Mouse (Mus musculus): Measurements from ENCODE around the gene Kcnk1.

Gene Kcnk1

GRCm38 (mm10) chr8:125997550-125997949, 2.6 kb downstream of the Kcnk1 start:
- no peak for DNase-seq

- no peak for DNase-seq
Observed at GRCm38 (mm10) chr8:125999842-126000395, 4.9 kb downstream of the Kcnk1 start.

DNA sequence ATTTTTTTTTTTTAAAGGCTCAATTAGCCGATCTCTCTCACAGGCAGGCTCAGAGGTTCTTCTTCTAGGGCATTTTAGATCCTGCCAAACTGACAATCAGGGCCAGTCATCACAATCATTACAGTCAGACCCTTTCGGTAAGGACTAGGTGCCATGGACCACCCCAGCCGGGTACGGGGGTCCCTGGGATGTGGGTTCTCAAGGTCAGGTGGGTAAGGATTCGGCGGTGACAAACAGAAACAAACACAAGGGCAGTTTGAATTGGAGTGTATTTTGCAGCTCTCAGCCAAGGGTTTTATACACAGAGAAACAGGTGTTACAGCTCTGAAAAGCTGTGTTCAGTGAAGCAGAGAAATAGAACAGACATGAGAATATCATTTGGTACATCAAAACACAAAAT, 8.6 kb downstream of the Kcnk1 start:
- no peak for DNase-seq

GRCm38 (mm10) chr8:126004953-126005352, 10.0 kb downstream of the Kcnk1 start:
- no peak for DNase-seq

- no peak for DNase-seq
Observed at GRCm38 (mm10) chr8:126006310-126006990, 11.5 kb downstream of the Kcnk1 start.

GRCm38 (mm10) chr8:126007538-126008330, 12.8 kb downstream of the Kcnk1 start:
- no peak for DNase-seq

GRCm38 (mm10) chr8:126008945-126009344, 14.0 kb downstream of the Kcnk1 start:
- no peak for DNase-seq

DNA sequence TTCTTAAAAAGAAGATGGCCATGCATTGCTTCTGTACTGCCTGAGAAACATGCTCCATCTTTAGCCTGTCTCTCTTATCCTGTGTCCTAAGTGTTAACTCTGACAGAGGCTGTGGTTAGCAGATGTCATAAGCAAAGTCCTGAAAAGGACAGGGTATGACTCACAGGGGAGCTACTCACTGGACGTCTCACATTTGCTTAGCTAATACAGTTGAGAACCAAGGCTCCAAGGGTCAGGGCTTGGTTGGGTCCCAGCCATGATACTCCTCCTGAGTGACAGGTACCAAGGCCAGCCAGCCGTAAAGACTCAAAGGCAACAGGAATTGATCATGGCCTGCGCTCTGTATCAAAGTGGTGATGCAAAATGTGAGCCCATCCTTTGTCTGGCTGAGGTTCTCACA, 15.9 kb downstream of the Kcnk1 start:
- no peak for DNase-seq

- no peak for DNase-seq
Observed at GRCm38 (mm10) chr8:126012334-126012733, 17.4 kb downstream of the Kcnk1 start.

- DNase-seq = no peak
Observed at GRCm38 (mm10) chr8:126013646-126014045, 18.7 kb downstream of the Kcnk1 start.

DNA sequence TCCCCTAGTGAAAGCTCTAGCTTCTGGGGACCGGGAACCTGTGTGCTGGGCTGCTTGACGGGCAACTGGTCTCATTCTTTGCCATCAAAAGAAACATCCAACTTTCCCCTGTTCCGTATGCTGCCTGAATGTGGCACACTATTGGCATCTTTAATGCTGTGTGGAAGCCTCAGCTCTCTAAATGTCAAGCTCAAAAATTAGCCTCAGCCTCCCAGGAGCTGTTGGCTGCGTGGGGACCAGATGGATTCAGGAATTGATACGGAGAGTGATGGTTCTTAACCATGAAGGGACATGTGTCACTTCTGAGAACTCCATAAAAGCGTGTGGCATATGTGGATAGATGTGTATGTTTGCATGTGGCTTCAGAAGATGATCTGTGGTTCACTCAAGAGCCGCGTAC, 27.0 kb downstream of the Kcnk1 start:
- no peak for DNase-seq

- DNase-seq = no peak
Observed at GRCm38 (mm10) chr8:126023706-126024305, 28.8 kb downstream of the Kcnk1 start.

DNA sequence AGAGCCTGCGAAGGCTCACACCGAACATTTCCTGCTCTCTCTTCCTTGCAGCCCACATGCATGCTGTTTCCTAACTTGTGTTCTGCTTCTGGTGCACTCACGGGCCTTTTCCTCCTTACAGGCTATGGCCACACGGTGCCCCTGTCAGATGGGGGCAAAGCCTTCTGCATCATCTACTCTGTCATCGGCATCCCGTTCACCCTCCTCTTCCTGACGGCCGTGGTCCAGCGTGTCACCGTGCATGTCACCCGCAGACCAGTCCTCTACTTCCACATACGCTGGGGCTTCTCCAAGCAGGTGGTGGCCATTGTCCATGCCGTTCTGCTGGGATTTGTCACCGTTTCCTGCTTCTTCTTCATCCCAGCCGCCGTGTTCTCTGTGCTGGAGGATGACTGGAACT, 29.9 kb downstream of the Kcnk1 start:
- DNase-seq = no peak

DNA sequence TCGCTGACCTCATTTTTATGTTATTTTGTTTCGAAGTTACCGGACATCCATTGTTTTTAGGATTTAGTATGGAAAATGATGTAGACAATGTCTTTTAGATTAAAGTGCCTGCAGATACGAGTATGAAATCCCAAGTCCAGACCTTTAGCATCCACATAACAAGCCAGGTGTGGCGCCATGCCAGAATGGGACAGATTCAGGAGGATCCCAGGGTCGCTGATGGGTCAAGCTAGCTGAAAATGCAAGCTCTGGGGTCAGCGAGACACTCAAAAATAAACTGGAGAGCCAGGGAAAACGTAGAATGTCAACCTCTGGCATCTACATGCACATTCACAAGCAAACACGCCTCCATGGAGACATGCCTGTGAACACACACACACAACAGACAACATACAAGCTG, 31.2 kb downstream of the Kcnk1 start:
- DNase-seq = no peak

- DNase-seq = no peak
Observed at GRCm38 (mm10) chr8:126026584-126026983, 31.6 kb downstream of the Kcnk1 start.

DNA sequence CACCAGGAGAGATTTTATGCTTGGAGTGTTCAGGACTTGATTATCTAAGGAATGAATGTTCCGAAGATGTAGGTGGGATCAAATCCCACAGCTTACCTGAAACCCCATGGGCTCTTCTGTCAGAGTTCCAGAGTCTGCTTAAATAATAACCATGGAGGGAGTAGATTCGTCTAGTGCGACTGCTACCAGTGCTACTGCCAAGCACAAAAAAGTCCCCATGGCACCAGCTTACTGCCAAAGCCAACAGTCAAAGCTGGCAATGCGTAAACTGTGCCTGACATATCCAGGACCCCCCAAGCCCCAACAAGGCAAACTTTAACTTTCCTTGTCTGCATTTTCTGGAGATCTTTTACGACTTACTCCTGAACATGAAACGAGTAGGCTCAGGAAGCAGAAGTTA, 32.5 kb downstream of the Kcnk1 start:
- DNase-seq = no peak

DNA sequence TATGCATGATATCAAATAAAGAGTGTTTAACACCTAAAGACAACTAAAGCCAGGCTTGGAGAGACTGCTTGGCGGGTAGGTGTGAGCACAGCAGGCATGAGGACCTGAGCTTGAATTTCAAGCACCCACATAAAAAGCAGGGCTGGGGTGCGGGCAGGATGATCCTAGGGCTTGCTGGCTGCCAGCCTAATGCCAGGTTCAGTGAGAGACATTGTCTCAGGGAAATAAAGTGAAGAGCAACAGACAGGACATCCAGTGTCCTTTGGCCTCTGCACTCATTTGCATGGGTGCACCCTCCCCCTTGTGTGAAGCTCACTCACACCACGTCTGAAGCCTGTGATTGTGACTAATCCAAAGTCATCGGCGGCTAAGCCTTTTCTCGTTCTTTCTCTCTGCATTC, 34.0 kb downstream of the Kcnk1 start:
- no peak for DNase-seq

GRCm38 (mm10) chr8:126032776-126033175, 37.8 kb downstream of the Kcnk1 start:
- no peak for DNase-seq

GRCm38 (mm10) chr8:126035046-126035445, 40.1 kb downstream of the Kcnk1 start:
- no peak for DNase-seq

DNA sequence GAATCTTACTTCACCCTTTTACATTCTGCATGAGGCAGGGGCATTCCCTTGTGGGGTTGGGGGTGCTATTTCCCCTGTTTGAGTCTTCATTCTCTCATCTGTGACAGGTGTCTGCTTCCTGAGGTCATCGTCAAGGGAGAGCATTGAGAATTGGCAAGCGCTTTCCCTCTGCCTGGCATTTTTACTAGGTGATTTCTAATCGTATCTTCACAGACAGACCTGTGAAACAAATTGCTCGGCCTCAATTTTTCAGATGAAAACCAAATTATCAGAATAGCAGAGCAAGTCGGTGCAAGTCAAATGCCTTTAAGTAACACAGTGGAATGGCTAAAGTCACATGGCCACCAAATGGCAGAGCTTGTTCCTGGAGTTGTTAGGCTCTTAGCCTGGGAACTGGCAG, 41.4 kb downstream of the Kcnk1 start:
- DNase-seq = no peak

GRCm38 (mm10) chr8:126045751-126046150, 50.8 kb downstream of the Kcnk1 start:
- DNase-seq = no peak

DNA sequence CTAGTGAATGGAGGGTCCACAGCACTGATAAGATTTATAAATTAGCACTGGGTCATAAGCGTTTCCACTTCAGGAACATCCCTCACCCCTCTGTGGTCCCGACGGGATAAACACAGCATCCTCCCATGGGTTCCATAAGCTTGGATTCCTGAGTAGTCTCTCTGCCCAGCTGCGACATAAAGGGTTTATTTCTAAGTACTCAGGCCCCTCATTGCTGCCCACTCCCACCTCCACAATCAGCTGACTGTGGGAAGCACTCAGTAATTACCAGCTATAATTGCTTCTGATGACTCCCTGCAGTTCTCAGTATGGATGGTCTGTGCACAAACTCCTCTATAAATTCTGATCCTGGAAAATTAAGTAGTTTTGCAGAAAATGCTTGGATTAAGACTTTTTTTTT, 58.9 kb downstream of the Kcnk1 start:
- DNase-seq = no peak

DNA sequence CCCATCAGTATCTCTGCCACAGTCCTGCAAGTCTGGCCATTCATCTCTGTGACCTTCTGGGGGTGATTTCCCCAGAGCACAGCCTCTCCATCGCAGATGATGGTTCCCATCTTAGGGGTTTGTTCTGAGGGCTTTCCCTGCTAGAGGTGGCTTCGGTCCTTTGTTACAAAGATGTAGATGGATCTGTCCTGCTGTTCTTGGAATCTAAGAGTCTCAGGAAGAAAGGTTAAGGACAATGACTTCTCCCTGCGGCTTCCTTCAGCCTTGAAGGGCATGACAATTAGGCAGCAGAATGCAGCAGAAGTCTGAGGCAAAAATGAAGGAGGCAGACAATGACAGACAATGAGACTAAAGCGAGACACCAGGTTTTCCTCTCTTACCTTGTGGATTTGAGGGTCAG, 63.9 kb downstream of the Kcnk1 start:
- DNase-seq = no peak

DNA sequence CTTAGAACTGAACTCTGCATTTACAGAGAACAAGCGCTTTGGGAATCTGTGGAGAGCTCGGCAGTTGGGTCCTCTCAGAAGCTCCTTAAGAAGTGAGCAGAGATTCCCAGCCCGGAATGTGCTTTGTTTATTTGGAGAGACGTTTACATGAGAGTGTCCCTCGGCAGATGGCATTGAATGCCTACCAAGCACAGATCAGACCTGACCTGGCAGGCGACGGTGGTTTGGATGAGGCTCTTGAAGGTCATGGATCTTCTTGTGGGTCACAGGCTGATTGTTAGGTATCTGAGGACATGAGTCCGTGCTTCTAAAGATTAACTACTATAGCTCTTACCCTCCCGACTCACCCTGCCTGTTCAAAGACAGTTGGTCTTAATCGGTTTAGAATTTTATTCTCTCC, 67.9 kb downstream of the Kcnk1 start:
- DNase-seq = no peak

Measured in right cerebral cortex, postnatal 4 days (tissue).